In the genomic region with DNA sequence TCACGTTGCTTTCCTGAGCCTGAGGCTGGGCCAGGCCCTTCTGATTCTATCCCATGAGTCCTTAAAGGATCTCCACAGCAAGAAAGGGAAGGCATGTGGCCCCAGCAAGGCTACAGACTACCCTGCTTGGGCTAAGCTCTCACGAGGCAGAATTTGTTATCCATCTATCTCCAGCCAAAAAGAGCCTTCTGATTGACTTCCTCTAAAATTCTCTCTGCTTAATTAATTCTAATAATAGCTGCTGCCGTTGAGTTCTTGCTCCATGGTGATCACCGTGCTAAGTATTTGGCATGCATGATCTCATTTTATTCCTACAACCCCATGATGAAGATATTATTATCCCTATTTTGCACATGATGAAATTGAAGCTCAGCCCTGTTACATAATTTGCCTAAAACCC, we compare ENCODE assay signal across 25 mouse cellular contexts. TPM values are rescaled to one million over a fixed set of nuclear protein-coding genes. Genes with fewer than 3 reads are reported as not detected.
A peak's percentile ranks its signal among the peaks of the same experiment; 100 is the strongest.
DNase-seq lines count a peak whose midpoint lies in the region; ATAC-seq and TF ChIP-seq lines count a peak whose summit lies in the region.
"Had no signal": no experiment of that assay in that cellular context is flagged by ENCODE, and none has a peak within 500 bp of the region (broad histone marks: within the 10 kb centered on the region; RNA-seq: fewer than 3 reads in every experiment).

No protein-coding gene starts in this region.

- no peak for TF ChIP-seq CTCF in layer of hippocampus, adult 2 months (conservative IDR thresholded peaks at IDR 0.05)
- TF ChIP-seq CTCF in forebrain, postnatal 0 days (IDR thresholded peaks at IDR 0.05; ENCODE audit: low read depth) = no peak

- H3K4me3 ChIP-seq in layer of hippocampus, adult 2 months = no peak overlapping the region
- H3K4me3 ChIP-seq in liver, embryonic 13.5 days (replicated peaks) = peak overlapping the region; percentile 74
- H3K4me3 ChIP-seq in forebrain, postnatal 0 days (ENCODE audit: low read depth, low read length) = no peak overlapping the region
- H3K4me3 ChIP-seq: embryonic facial prominence, embryonic 10.5 days; heart, embryonic 10.5 days; hindbrain, embryonic 10.5 days; left cerebral cortex, adult 2 months; lung, embryonic 15.5 days; neural tube, embryonic 15.5 days; stomach, embryonic 15.5 days had no signal

- peaks cover 64% of the 10 kb centered on the region for H3K36me3 ChIP-seq in liver, embryonic 13.5 days
- H3K36me3 ChIP-seq in forebrain, postnatal 0 days (ENCODE audit: insufficient read depth) = no peaks in the 10 kb centered on the region
- H3K36me3 ChIP-seq: embryonic facial prominence, embryonic 10.5 days; heart, embryonic 10.5 days; hindbrain, embryonic 10.5 days; lung, embryonic 15.5 days; neural tube, embryonic 15.5 days; stomach, embryonic 15.5 days had no signal

- H3K9ac ChIP-seq in liver, embryonic 13.5 days = peak overlapping the region; percentile 95
- no peak overlapping the region for H3K9ac ChIP-seq in forebrain, postnatal 0 days
- H3K9ac ChIP-seq: lung, embryonic 15.5 days; neural tube, embryonic 15.5 days; stomach, embryonic 15.5 days had no signal

- no peaks in the 10 kb centered on the region for H3K27me3 ChIP-seq in liver, embryonic 13.5 days
- H3K27me3 ChIP-seq in forebrain, postnatal 0 days (ENCODE audit: insufficient read depth, low read length) = no peaks in the 10 kb centered on the region; the same call in 1 of the 2 replicates
- H3K27me3 ChIP-seq: neural tube, embryonic 15.5 days; stomach, embryonic 15.5 days had no signal

- peaks cover 69% of the 10 kb centered on the region for H3K4me1 ChIP-seq in liver, embryonic 13.5 days (replicated peaks)
- no peaks in the 10 kb centered on the region for H3K4me1 ChIP-seq in forebrain, postnatal 0 days (ENCODE audit: insufficient read depth)
- H3K4me1 ChIP-seq: embryonic facial prominence, embryonic 10.5 days; hindbrain, embryonic 10.5 days; lung, embryonic 15.5 days; neural tube, embryonic 15.5 days; stomach, embryonic 15.5 days had no signal

- H3K9me3 ChIP-seq in liver, embryonic 13.5 days (replicated peaks) = no peaks in the 10 kb centered on the region
- H3K9me3 ChIP-seq in forebrain, postnatal 0 days (ENCODE audit: low read length) = no peaks in the 10 kb centered on the region
- H3K9me3 ChIP-seq: embryonic facial prominence, embryonic 10.5 days; G1E; heart, embryonic 10.5 days; hindbrain, embryonic 10.5 days; lung, embryonic 15.5 days; neural tube, embryonic 15.5 days; stomach, embryonic 15.5 days had no signal

- peak in 1 of 2 experiments; percentile 30 for DNase-seq in layer of hippocampus, adult 2 months (ENCODE audit: low spot score in 2 of 2)
- no peak for DNase-seq in layer of hippocampus, adult 11-12 months (ENCODE audit: low spot score)
- DNase-seq in MEL-GATA-1-ER (ENCODE audit: extremely low read depth, low read depth) = peak; percentile 72
- no peak for DNase-seq in liver, embryonic 13.5 days
- peak; percentile 44 for DNase-seq in telencephalon, adult 2 months (ENCODE audit: low read depth, low spot score)
- DNase-seq in forebrain, postnatal 0 days = no peak
- no peak for DNase-seq in adrenal gland, postnatal 36 days
- DNase-seq: adrenal gland, postnatal 10 days; cerebellum, adult 11-12 months; cerebellum, postnatal 10 days; kidney, postnatal 25 days; lung, postnatal 4 days; right cerebral cortex, adult 18-20 months; right cerebral cortex, postnatal 4 days; thymus, adult 18-20 months had no signal

- WGBS in liver, embryonic 13.5 days (ENCODE audit: insufficient replicate concordance) = 38% methylated on average over 4 of the region's 4 CpGs
- WGBS in forebrain, postnatal 0 days = 32% methylated on average over 4 of the region's 4 CpGs

- no peak for ATAC-seq in liver, embryonic 13.5 days (ENCODE audit: low read depth)
- ATAC-seq in forebrain, postnatal 0 days = no peak; the same call in 1 of the 2 replicates
- ATAC-seq: intestine, postnatal 0 days had no signal

- peak overlapping the region; percentile 74 for H3K27ac ChIP-seq in layer of hippocampus, adult 2 months
- peak overlapping the region; percentile 98 for H3K27ac ChIP-seq in liver, embryonic 13.5 days
- no peak overlapping the region for H3K27ac ChIP-seq in forebrain, postnatal 0 days (ENCODE audit: low read depth, low read length)
- H3K27ac ChIP-seq: embryonic facial prominence, embryonic 10.5 days; heart, embryonic 10.5 days; hindbrain, embryonic 10.5 days; left cerebral cortex, adult 2 months; lung, embryonic 15.5 days; neural tube, embryonic 15.5 days; stomach, embryonic 15.5 days had no signal

- peak overlapping the region; percentile 80 for H3K4me2 ChIP-seq in liver, embryonic 13.5 days
- H3K4me2 ChIP-seq in forebrain, postnatal 0 days (ENCODE audit: low read depth) = no peak overlapping the region
- H3K4me2 ChIP-seq: lung, embryonic 15.5 days; midbrain, embryonic 11.5 days; neural tube, embryonic 15.5 days; stomach, embryonic 15.5 days had no signal

RNA-seq across cellular contexts. Expression of gene Lmo2, which starts 4.6 kb away (rescaled TPM):
- 10 to 100 TPM; 20.3 to 22.1 TPM for total RNA-seq in layer of hippocampus, adult 2 months (2021)
- 156 and 167 TPM in 2 replicates for polyA plus RNA-seq in liver, embryonic 13.5 days (2015; fragmentation: Nextera tagmentation; extraction: Ambion mirVana)
- total RNA-seq in forebrain, postnatal 0 days (2014; rRNA removed) = 19.9 and 23.8 TPM in 2 replicates
- polyA plus RNA-seq in forebrain, postnatal 0 days (2015; fragmentation: Nextera tagmentation; extraction: Ambion mirVana) = 26.9 and 27.8 TPM in 2 replicates
- 10 to 100 TPM; 27.9 to 32.2 TPM for total RNA-seq in adrenal gland, postnatal 36 days (2021)

Comparison
In these comparisons a context has a peak if more than half of its experiments do, and no peak if none do; other contexts are left out.
1. DNase-seq: peak in MEL-GATA-1-ER (single experiment) and telencephalon, adult 2 months (single experiment); none in layer of hippocampus, adult 11-12 months (single experiment), liver, embryonic 13.5 days (single experiment), forebrain, postnatal 0 days (single experiment) and adrenal gland, postnatal 36 days (0 of 2).